Mouse (Mus musculus) limb, embryonic 11.5 days (tissue): Measurements from ENCODE around the gene Naa15. TPM values are rescaled to one million over a fixed set of nuclear protein-coding genes. Genes with fewer than 3 reads are reported as not detected.

Experiments
- ATAC-seq: fragments of 200-750 bp; cut with Nextera tagmentation; 2 replicates; pipeline ENCODE4 v1.8.0; 2017; ENCODE audit warnings: low read depth; ENCODE audit not compliant: insufficient number of reproducible peaks, low FRiP score, low TSS enrichment
- DNase-seq: peaks from one replicate; pipeline ENCODE4 v3.0.0-alpha.2; 2015; ENCODE audit warnings: low spot score
- H3K27ac ChIP-seq: fragments of 300-500 bp; sonication (generic); replicated peaks from 2 replicates; pipeline ENCODE4 v1.5.1; 2014; ENCODE audit warnings: low read depth, mild to moderate bottlenecking, low read length
- H3K27me3 ChIP-seq: fragments of 300-500 bp; sonication (generic); 2 replicates; pipeline ENCODE4 v1.6.1; 2014; ENCODE audit warnings: mild to moderate bottlenecking, low read length, mixed read lengths; ENCODE audit not compliant: control insufficient read depth, insufficient read depth
- H3K36me3 ChIP-seq: fragments of 300-500 bp; sonication (generic); 2 replicates; pipeline ENCODE4 v1.6.1; 2014; ENCODE audit warnings: mild to moderate bottlenecking, low read length, moderate library complexity, mixed read lengths; ENCODE audit not compliant: control insufficient read depth, insufficient read depth
- H3K4me1 ChIP-seq: fragments of 300-500 bp; sonication (generic); 2 replicates; pipeline ENCODE4 v1.6.1; 2014; ENCODE audit warnings: low read length, mixed read lengths; ENCODE audit not compliant: control insufficient read depth, insufficient read depth
- H3K4me2 ChIP-seq: fragments of 300-500 bp; sonication (generic); 2 replicates; pipeline ENCODE4 v1.6.1; 2014; ENCODE audit warnings: low read depth, mild to moderate bottlenecking, moderate library complexity; ENCODE audit not compliant: severe bottlenecking
- H3K4me3 ChIP-seq: fragments of 300-500 bp; sonication (generic); 2 replicates; pipeline ENCODE4 v1.5.1; 2014; ENCODE audit warnings: low read depth, low read length
- H3K9ac ChIP-seq: fragments of 300-500 bp; sonication (generic); 2 replicates; pipeline ENCODE4 v1.6.1; 2014; ENCODE audit warnings: mild to moderate bottlenecking, low read length
- H3K9me3 ChIP-seq: fragments of 300-500 bp; sonication (generic); 2 replicates; pipeline ENCODE4 v1.6.1; 2016; ENCODE audit warnings: low read length; ENCODE audit not compliant: control insufficient read depth
- WGBS: fragments of 180-500 bp; shearing (Covaris S2); extraction: QIAGEN DNeasy Blood & Tissue Kit; methylation state at CpG from one replicate; pipeline ENCODE4 v1.1.7; 2014; 5-methylcytosine and 5-hydroxymethylcytosine counted together
- polyA plus RNA-seq: library from polyadenylated mRNA; unstranded; fragments of >200 nt; fragmentation: Nextera tagmentation; extraction: Ambion mirVana; gene quantifications from 2 replicates; pipeline ENCODE4 v1.2.1, GENCODE M21; 2014

The Naa15 gene
- polyA plus RNA-seq, 1 experiment from 2014 or later, result 52.0 TPM

GRCm38 (mm10) chr3:51483741-51484359 is 68.9 kb downstream of the Naa15 start, which contains the start of gene Rab33b:
Gene Rab33b (plus strand): TSS chr3:51483920.
- H3K4me1 ChIP-seq, result 0 out of 2 replicates have a peak, but pooled peaks cover 3% of the 10 kb centered on the region
- peak within 1 kb of the TSS; percentile 89 for H3K27ac ChIP-seq
- peak within 1 kb of the TSS; percentile 80 for H3K4me2 ChIP-seq
- H3K27me3 ChIP-seq, result no peaks in the 10 kb centered on the region
- H3K9me3 ChIP-seq, result no peaks in the 10 kb centered on the region
- H3K9ac ChIP-seq, result peak within 1 kb of the TSS; percentile 93
- H3K4me3 ChIP-seq, result peak within 1 kb of the TSS; percentile 80
- DNase-seq, result peak; percentile 97
- no peaks in the 10 kb centered on the region for H3K36me3 ChIP-seq
- under 1% methylated on average over 70 of the region's 70 CpGs for WGBS
- ATAC-seq, result peak; percentile 96

- H3K4me3 ChIP-seq, result peak overlapping the region; percentile 80
- peak overlapping the region; percentile 93 for H3K9ac ChIP-seq
- H3K4me1 ChIP-seq, result 0 out of 2 replicates have a peak, but pooled peaks cover 3% of the 10 kb centered on the region
- no peaks in the 10 kb centered on the region for H3K36me3 ChIP-seq
- peak overlapping the region; percentile 89; the same call in 1 of the 2 replicates for H3K27ac ChIP-seq
- DNase-seq, result no peak
- no peaks in the 10 kb centered on the region for H3K9me3 ChIP-seq
- ATAC-seq, result peak; percentile 40
- H3K4me2 ChIP-seq, result peak overlapping the region; percentile 80
- under 1% methylated on average over 33 of the region's 33 CpGs for WGBS
- H3K27me3 ChIP-seq, result no peaks in the 10 kb centered on the region
These were observed 69.4 kb downstream of the Naa15 start for GRCm38 (mm10) chr3:51484370-51484769.

DNA sequence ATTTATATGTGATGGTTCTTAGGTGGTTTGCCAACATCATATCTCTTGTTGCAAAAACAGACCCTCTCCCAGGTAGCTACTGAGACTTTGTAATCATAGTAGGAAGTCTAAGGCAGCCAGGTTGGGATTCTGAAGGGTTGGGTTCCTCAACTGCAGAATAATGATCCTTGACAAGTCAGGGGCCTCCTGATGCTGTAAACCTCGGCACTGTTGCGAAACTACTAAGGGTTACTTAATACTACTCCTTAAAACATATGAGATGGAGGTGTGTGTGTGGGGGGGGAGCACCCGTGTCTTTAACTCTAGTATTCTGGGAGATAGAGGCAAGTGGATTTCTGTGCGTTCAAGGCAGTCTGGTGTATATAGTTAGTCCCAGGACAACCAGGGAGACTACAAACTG is 70.4 kb downstream of the Naa15 start:
- Histone ChIP-seq H3K4me3 (peak overlapping the region; percentile 80; the same call in 1 of the 2 replicates), H3K9me3 (no peaks in the 10 kb centered on the region), H3K4me2 (peak overlapping the region; percentile 80), H3K4me1 (0 out of 2 replicates have a peak, but pooled peaks cover 3% of the 10 kb centered on the region), H3K9ac (no peak overlapping the region), H3K27ac (no peak overlapping the region), H3K27me3 (no peaks in the 10 kb centered on the region), H3K36me3 (no peaks in the 10 kb centered on the region)
- WGBS, result 73% methylated on average over 4 of the region's 4 CpGs
- DNase-seq, result no peak
- no peak for ATAC-seq

- no peak overlapping the region for H3K9ac ChIP-seq
- ATAC-seq (no peak), DNase-seq (no peak)
- 89% methylated on average over 4 of the region's 4 CpGs for WGBS
- H3K9me3 ChIP-seq, result no peaks in the 10 kb centered on the region
- H3K4me1 ChIP-seq, result 0 out of 2 replicates have a peak, but pooled peaks cover 3% of the 10 kb centered on the region
- H3K4me2 ChIP-seq, result no peak overlapping the region
- no peak overlapping the region for H3K4me3 ChIP-seq
- no peaks in the 10 kb centered on the region for H3K27me3 ChIP-seq
- H3K27ac ChIP-seq, result no peak overlapping the region
- H3K36me3 ChIP-seq, result no peaks in the 10 kb centered on the region
These were observed 71.7 kb downstream of the Naa15 start for GRCm38 (mm10) chr3:51486491-51487195.

GRCm38 (mm10) chr3:51490088-51490753 is 75.3 kb downstream of the Naa15 start:
- no peak for ATAC-seq
- Histone ChIP-seq H3K27ac (no peak overlapping the region), H3K4me2 (no peak overlapping the region), H3K4me3 (no peak overlapping the region), H3K36me3 (peaks cover 2% of the 10 kb centered on the region; the same call in 1 of the 2 replicates), H3K27me3 (no peaks in the 10 kb centered on the region), H3K9me3 (no peaks in the 10 kb centered on the region), H3K4me1 (0 out of 2 replicates have a peak, but pooled peaks cover 3% of the 10 kb centered on the region), H3K9ac (no peak overlapping the region)
- no peak for DNase-seq
- 86% methylated on average over 7 of the region's 7 CpGs for WGBS

GRCm38 (mm10) chr3:51493272-51493838 is 78.4 kb downstream of the Naa15 start:
- WGBS, result 93% methylated on average over 13 of the region's 13 CpGs
- no peak for DNase-seq
- Histone ChIP-seq H3K36me3 (peaks cover 2% of the 10 kb centered on the region; the same call in 1 of the 2 replicates), H3K4me3 (no peak overlapping the region), H3K4me1 (no peaks in the 10 kb centered on the region), H3K9ac (no peak overlapping the region), H3K27ac (no peak overlapping the region), H3K4me2 (no peak overlapping the region), H3K27me3 (no peaks in the 10 kb centered on the region), H3K9me3 (no peaks in the 10 kb centered on the region)
- no peak for ATAC-seq

DNA sequence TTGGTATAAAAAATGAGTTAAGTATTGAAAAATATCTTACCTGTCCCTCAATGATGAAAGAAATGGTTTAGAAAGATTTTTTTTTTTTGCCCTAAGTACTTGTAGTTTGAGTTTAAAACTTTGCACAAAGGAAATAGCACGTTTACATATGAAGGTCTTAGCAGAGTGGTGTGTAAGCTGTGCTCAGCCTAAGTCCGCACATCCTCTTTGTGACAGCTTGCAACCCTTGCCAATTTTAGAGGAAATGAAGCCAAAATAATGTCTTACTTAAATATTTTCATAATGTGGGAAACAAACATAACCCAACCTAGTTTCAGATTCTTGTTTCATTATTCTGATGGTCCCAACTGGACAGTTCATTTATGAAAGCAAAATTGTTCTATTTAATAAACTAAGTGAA is 79.5 kb downstream of the Naa15 start:
- no peak overlapping the region for H3K4me2 ChIP-seq

DNA sequence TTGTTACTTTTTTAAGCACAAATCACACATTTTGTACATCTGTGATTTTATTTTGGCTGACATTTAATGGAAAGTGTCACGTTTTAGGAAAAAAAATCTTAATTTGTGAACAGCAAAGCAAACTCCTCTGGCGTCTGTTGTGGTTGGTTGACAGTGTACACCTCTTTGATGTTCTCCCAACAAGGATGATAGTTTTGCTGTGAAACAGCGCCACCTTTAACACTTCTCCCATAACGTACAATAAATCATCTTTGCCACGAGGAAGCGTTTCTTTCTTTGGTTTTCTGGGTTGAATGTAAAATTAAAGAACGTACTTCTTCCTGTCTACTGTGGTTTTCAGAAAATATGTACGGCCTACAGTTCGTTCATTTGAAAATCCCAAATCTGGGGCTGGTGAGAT is 80.7 kb downstream of the Naa15 start:
- Histone ChIP-seq H3K36me3 (peaks cover 2% of the 10 kb centered on the region; the same call in 1 of the 2 replicates), H3K4me2 (no peak overlapping the region), H3K27ac (no peak overlapping the region), H3K9ac (no peak overlapping the region), H3K27me3 (no peaks in the 10 kb centered on the region), H3K9me3 (no peaks in the 10 kb centered on the region), H3K4me1 (no peaks in the 10 kb centered on the region), H3K4me3 (no peak overlapping the region)
- ATAC-seq, result no peak
- WGBS, result 92% methylated on average over 9 of the region's 9 CpGs
- no peak for DNase-seq

More for the DNA sequence above, 79.5 kb downstream of the Naa15 start:
- H3K9ac ChIP-seq, result no peak overlapping the region
- H3K4me3 ChIP-seq, result no peak overlapping the region
- DNase-seq, result no peak
- no peaks in the 10 kb centered on the region for H3K27me3 ChIP-seq
- no peak overlapping the region for H3K27ac ChIP-seq
- H3K9me3 ChIP-seq, result no peaks in the 10 kb centered on the region
- ATAC-seq, result no peak
- no peaks in the 10 kb centered on the region for H3K4me1 ChIP-seq
- WGBS, result 90% methylated on average over 2 of the region's 2 CpGs
- H3K36me3 ChIP-seq, result peaks cover 2% of the 10 kb centered on the region; the same call in 1 of the 2 replicates
